ENCODE assay signal across 22 mouse cellular contexts in genomic region chr11:23297379-23297778, GRCm38 (mm10). TPM values are rescaled to one million over a fixed set of nuclear protein-coding genes. Genes with fewer than 3 reads are reported as not detected.
A peak's percentile ranks its signal among the peaks of the same experiment; 100 is the strongest.
DNase-seq lines count a peak whose midpoint lies in the region; ATAC-seq and TF ChIP-seq lines count a peak whose summit lies in the region.
"Had no signal": no experiment of that assay in that cellular context is flagged by ENCODE, and none has a peak within 500 bp of the region (broad histone marks: within the 10 kb centered on the region; RNA-seq: fewer than 3 reads in every experiment).

No protein-coding gene starts in this region.

- 81% methylated on average over 2 of the region's 2 CpGs for WGBS in liver, embryonic 13.5 days (ENCODE audit: insufficient replicate concordance)

- peaks cover 64% of the 10 kb centered on the region for H3K36me3 ChIP-seq in liver, embryonic 13.5 days
- peaks cover 76% of the 10 kb centered on the region for H3K36me3 ChIP-seq in G1E (replicated peaks)
- H3K36me3 ChIP-seq in MEL (ENCODE audit: control insufficient read depth in 1 of 2, insufficient read depth in 2 of 2, low read length in 2 of 2) = peaks cover 21 to 41% of the 10 kb centered on the region in 2 experiments

- no peak for TF ChIP-seq POLR2A in MEL (IDR thresholded peaks at IDR 0.05; ENCODE audit: control insufficient read depth in 1 of 2, insufficient read depth in 1 of 2, low read depth in 1 of 2, low read length in 2 of 2, poor library complexity in 1 of 2)

- no peak overlapping the region for H3K27ac ChIP-seq in liver, embryonic 13.5 days
- no peak overlapping the region for H3K27ac ChIP-seq in MEL (ENCODE audit: control insufficient read depth, low read depth, low read length)

- H3K4me2 ChIP-seq in liver, embryonic 13.5 days = no peak overlapping the region

- peaks cover 3% of the 10 kb centered on the region; the same call in 1 of the 2 replicates for H3K4me1 ChIP-seq in liver, embryonic 13.5 days (replicated peaks)
- H3K4me1 ChIP-seq in G1E (ENCODE audit: insufficient read depth, low read depth, low read length) (peaks cover 8% of the 10 kb centered on the region; the same call in 1 of the 2 replicates), MEL (ENCODE audit: control insufficient read depth in 1 of 2, insufficient read depth in 2 of 2, low read length in 2 of 2) (0 out of 4 replicates have a peak, but pooled peaks cover 0 to 4% of the 10 kb centered on the region in 2 experiments)

- no peak for DNase-seq in liver, embryonic 13.5 days
- DNase-seq in liver (no peak), G1E (ENCODE audit: low spot score) (no peak), MEL (ENCODE audit: low read depth, low spot score) (peak; percentile 57)
- DNase-seq in testis, postnatal 10 days (ENCODE audit: low spot score) = no peak
- DNase-seq: adrenal gland, adult 2 months; adrenal gland, adult 8-10 months; adrenal gland, postnatal 10 days; adrenal gland, postnatal 14 days; adrenal gland, postnatal 25 days; adrenal gland, postnatal 36 days; B cell, adult 2 months; cerebellum, adult 11 months; cerebellum, adult 11-12 months; cerebellum, adult 18-20 months; cerebellum, adult 2 months; cerebellum, adult 8-10 months had no signal

- no peak overlapping the region for H3K9ac ChIP-seq in liver, embryonic 13.5 days
- H3K9ac ChIP-seq in MEL (ENCODE audit: control insufficient read depth, low read depth, low read length, poor library complexity, severe bottlenecking) = no peak overlapping the region

- H3K4me3 ChIP-seq in liver, embryonic 13.5 days (replicated peaks) = no peak overlapping the region
- H3K4me3 ChIP-seq in G1E (ENCODE audit: low read depth, low read length) = no peak overlapping the region
- no peak overlapping the region for H3K4me3 ChIP-seq in MEL (ENCODE audit: control insufficient read depth in 1 of 2, insufficient read depth in 1 of 2, low read depth in 2 of 2, low read length in 2 of 2)

- H3K27me3 ChIP-seq in liver, embryonic 13.5 days = no peaks in the 10 kb centered on the region
- H3K27me3 ChIP-seq in G1E (ENCODE audit: insufficient read depth, low read length) = no peaks in the 10 kb centered on the region
- H3K27me3 ChIP-seq in MEL (ENCODE audit: control insufficient read depth in 1 of 2, insufficient read depth in 2 of 2, low read length in 2 of 2) = no peaks in the 10 kb centered on the region
- H3K27me3 ChIP-seq: CH12.LX, Patski had no signal

- no peak for TF ChIP-seq CTCF in G1E (IDR thresholded peaks at IDR 0.05; ENCODE audit: low read depth, low read length)
- TF ChIP-seq CTCF in MEL (IDR thresholded peaks at IDR 0.05 in 2 of 3, conservative IDR thresholded peaks at IDR 0.05 in 1 of 3; ENCODE audit: control insufficient read depth in 1 of 3, insufficient read depth in 1 of 3, low read depth in 2 of 3, low read length in 3 of 3, poor library complexity in 1 of 3, severe bottlenecking in 1 of 3) = no peak

- no peaks in the 10 kb centered on the region for H3K79me2 ChIP-seq in MEL (ENCODE audit: control insufficient read depth, insufficient read depth, low read length, poor library complexity)

- TF ChIP-seq RAD21 in MEL (IDR thresholded peaks at IDR 0.05; ENCODE audit: low read depth, low read length) = no peak

- peak in 1 of 2 experiments; percentile 41; a peak in 1 of 4 replicates for TF ChIP-seq EP300 in MEL (IDR thresholded peaks at IDR 0.05; ENCODE audit: low read depth in 1 of 2, low read length in 2 of 2)

- 0 out of 2 replicates have a peak, but pooled peaks have one; percentile 21 for ATAC-seq in liver, embryonic 13.5 days (ENCODE audit: low read depth)
- peak; percentile 22; the same call in 1 of the 2 replicates for ATAC-seq in G1E (ENCODE audit: extremely low read depth, insufficient number of reproducible peaks, low FRiP score, poor library complexity, severe bottlenecking)
- no peak for ATAC-seq in monocyte, adult 5-6 weeks (replicated peaks; ENCODE audit: insufficient number of reproducible peaks, low FRiP score, low TSS enrichment, poor library complexity, severe bottlenecking)
- ATAC-seq: activated CD4-positive, CD25-positive, alpha-beta regulatory T cell, adult 4 months; CD4-positive, CD25-positive, alpha-beta regulatory T cell, adult 4 months; Patski had no signal

- H3K9me3 ChIP-seq in liver, embryonic 13.5 days (replicated peaks) = no peaks in the 10 kb centered on the region
- H3K9me3 ChIP-seq in G1E (replicated peaks) (no peaks in the 10 kb centered on the region), MEL (replicated peaks; ENCODE audit: insufficient read depth, low read length) (no peaks in the 10 kb centered on the region)

TF ChIP-seq in MEL, 35 proteins besides CTCF, POLR2A, EP300 and RAD21:
- TF ChIP-seq MAZ (IDR thresholded peaks at IDR 0.05; ENCODE audit: low read depth, low read length) (no peak), GATA1 (IDR thresholded peaks at IDR 0.05; ENCODE audit: low read depth, low read length) (peak; percentile 85), TAL1 (IDR thresholded peaks at IDR 0.05; ENCODE audit: low read length) (0 out of 2 replicates have a peak, but pooled peaks have one; percentile 5), ZNF384 (IDR thresholded peaks at IDR 0.05; ENCODE audit: low read depth, low read length) (0 out of 2 replicates have a peak, but pooled peaks have one; percentile 20)

RNA-seq across cellular contexts. Expression of gene Usp34, which starts 9.3 kb away (rescaled TPM):
- polyA plus RNA-seq in liver, embryonic 13.5 days (2015; fragmentation: Nextera tagmentation; extraction: Ambion mirVana) = 9.4 and 9.5 TPM in 2 replicates
- total RNA-seq in G1E (2014; fragmentation: Nextera tagmentation) (148 and 165 TPM in 2 replicates), G1E (2017) (52.0 and 54.8 TPM in 2 replicates), MEL (2012; rRNA removed) (30.4 and 36.8 TPM in 2 replicates)
- polyA plus RNA-seq in G1E (2012) (1.3 and 2.5 TPM in 2 replicates), MEL (2012; ENCODE audit: insufficient read depth in 1 of 2, insufficient read length in 2 of 2, low read depth in 1 of 2, low replicate concordance in 2 of 2, missing spikeins in 1 of 2) (10 to 100 TPM; 34.9 to 36.6 TPM)
- 42.1 to 86.7 TPM (median 46.2 TPM) in 3 replicates for total RNA-seq in monocyte, adult 5-6 weeks (2017)

RNA-seq across cellular contexts. Expression of gene Xpo1, which starts 41.5 kb away (rescaled TPM):
- 51.4 and 71.1 TPM in 2 replicates for polyA plus RNA-seq in liver, embryonic 13.5 days (2015; fragmentation: Nextera tagmentation; extraction: Ambion mirVana)
- total RNA-seq in G1E (2014; fragmentation: Nextera tagmentation) (213 and 219 TPM in 2 replicates), G1E (2017) (281 and 334 TPM in 2 replicates), MEL (2012; rRNA removed) (119 and 143 TPM in 2 replicates)
- polyA plus RNA-seq in G1E (2012) (31.2 and 34.3 TPM in 2 replicates), MEL (2012; ENCODE audit: insufficient read depth in 1 of 2, insufficient read length in 2 of 2, low read depth in 1 of 2, low replicate concordance in 2 of 2, missing spikeins in 1 of 2) (100 to 1,000 TPM in 1 of 2 experiments, 10 to 100 TPM in 1; 95.0 to 276 TPM)
- total RNA-seq in monocyte, adult 5-6 weeks (2017) = 199 to 255 TPM (median 205 TPM) in 3 replicates
